Mouse (Mus musculus) midbrain, embryonic 15.5 days (tissue): ENCODE measurements at regions not wholly inside any gene's neighbourhood (a gene's known extent, or its start where the extent isn't known, plus 50 kb on each side); places are given as distances from the start of the nearest gene placed in this dataset. TPM values are rescaled to one million over a fixed set of nuclear protein-coding genes. Genes with fewer than 3 reads are reported as not detected.

ENCODE experiments used
- ATAC-seq: fragments of 200-750 bp; cut with Nextera tagmentation; replicated peaks from 2 replicates; pipeline ENCODE4 v1.8.0; 2017; ENCODE audit warnings: moderate TSS enrichment
- H3K27ac ChIP-seq: fragments of 300-500 bp; sonication (generic); 2 replicates; pipeline ENCODE4 v1.5.1; 2015; ENCODE audit warnings: mild to moderate bottlenecking, inconsistent platforms
- H3K27me3 ChIP-seq: fragments of 300-500 bp; sonication (generic); replicated peaks from 2 replicates; pipeline ENCODE4 v1.6.1; 2015; ENCODE audit warnings: inconsistent platforms
- H3K36me3 ChIP-seq: fragments of 300-500 bp; sonication (generic); replicated peaks from 2 replicates; pipeline ENCODE4 v1.6.1; 2015; ENCODE audit warnings: inconsistent platforms
- H3K4me1 ChIP-seq: fragments of 300-500 bp; sonication (generic); 2 replicates; pipeline ENCODE4 v1.6.1; 2015; ENCODE audit warnings: inconsistent platforms
- H3K4me2 ChIP-seq: fragments of 300-500 bp; sonication (generic); 2 replicates; pipeline ENCODE4 v1.6.1; 2015; ENCODE audit warnings: inconsistent platforms, mild to moderate bottlenecking, moderate library complexity
- H3K4me3 ChIP-seq: fragments of 300-500 bp; sonication (generic); 2 replicates; pipeline ENCODE4 v1.5.1; 2015; ENCODE audit warnings: mild to moderate bottlenecking, inconsistent platforms
- H3K9ac ChIP-seq: fragments of 300-500 bp; sonication (generic); 2 replicates; pipeline ENCODE4 v1.6.1; 2015; ENCODE audit warnings: mild to moderate bottlenecking, inconsistent platforms
- H3K9me3 ChIP-seq: fragments of 300-500 bp; sonication (generic); 2 replicates; pipeline ENCODE4 v1.6.1; 2016; ENCODE audit warnings: inconsistent platforms
- WGBS: fragments of 180-500 bp; shearing (Covaris S2); methylation state at CpG from one replicate; pipeline ENCODE4 v1.1.7; 2015; ENCODE audit warnings: mixed read lengths; 5-methylcytosine and 5-hydroxymethylcytosine counted together
- microRNA counts: library from miRNA; unstranded; fragments of <30 nt; microRNA quantifications from one replicate; lab custom pipeline; 2016
- microRNA-seq: library from miRNA; unstranded; fragments of <30 nt; microRNA quantifications from one replicate; pipeline ENCODE4, GENCODE M21; 2016

DNA sequence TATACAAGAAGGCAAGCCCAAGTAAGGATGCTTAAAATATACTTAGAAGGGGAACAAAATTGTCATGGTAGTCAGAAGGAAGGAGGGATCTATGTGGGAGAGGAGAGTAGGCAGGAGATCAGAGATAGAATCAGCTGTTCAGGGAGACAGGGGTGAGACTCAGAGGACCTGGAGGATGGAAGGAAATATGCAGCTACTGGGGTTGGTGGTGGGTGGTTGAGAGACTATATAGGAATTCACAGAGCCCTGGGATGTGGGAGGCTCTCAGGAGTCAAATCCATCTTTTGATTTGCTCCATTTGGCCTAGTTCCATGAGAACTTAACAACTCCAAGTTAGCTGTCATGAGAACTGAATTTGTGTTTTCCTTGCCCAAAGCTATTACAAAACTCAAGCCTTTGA lies 481.9 kb upstream of the Ndn start:
- H3K27ac ChIP-seq: no peak overlapping the region
- H3K4me3 ChIP-seq: no peak overlapping the region
- no peaks in the 10 kb centered on the region for H3K4me1 ChIP-seq
- no peaks in the 10 kb centered on the region for H3K27me3 ChIP-seq
- H3K4me2 ChIP-seq: no peak overlapping the region
- H3K36me3 ChIP-seq: no peaks in the 10 kb centered on the region
- no peak for ATAC-seq
- H3K9me3 ChIP-seq: peaks cover 2% of the 10 kb centered on the region; the same call in 1 of the 2 replicates
- no peak overlapping the region for H3K9ac ChIP-seq

DNA sequence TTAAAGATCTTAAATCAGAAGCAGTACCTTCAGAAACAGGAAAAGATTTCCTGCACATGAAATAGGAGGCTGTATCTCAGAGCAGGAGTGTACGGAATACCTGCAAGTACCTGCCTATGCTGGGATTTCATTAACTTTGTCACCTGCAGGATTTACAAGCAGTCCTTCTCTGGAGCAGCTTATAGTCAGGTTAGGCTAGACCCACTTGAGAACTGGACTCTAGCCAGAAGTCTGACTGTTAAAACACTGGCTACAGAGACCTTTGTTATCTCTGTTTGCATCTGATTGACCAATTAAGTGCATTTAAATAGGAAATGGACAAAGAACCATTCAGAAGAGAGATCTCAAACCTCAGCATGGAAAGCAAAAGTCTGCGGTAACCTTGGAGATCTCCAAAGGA lies 480.0 kb upstream of the Ndn start:
- Histone ChIP-seq H3K27me3 (no peaks in the 10 kb centered on the region), H3K4me3 (no peak overlapping the region), H3K4me1 (no peaks in the 10 kb centered on the region), H3K27ac (no peak overlapping the region), H3K36me3 (no peaks in the 10 kb centered on the region), H3K9ac (no peak overlapping the region), H3K4me2 (no peak overlapping the region), H3K9me3 (peaks cover 3% of the 10 kb centered on the region; the same call in 1 of the 2 replicates)
- ATAC-seq: no peak
- 78% methylated on average over 2 of the region's 2 CpGs for WGBS

DNA sequence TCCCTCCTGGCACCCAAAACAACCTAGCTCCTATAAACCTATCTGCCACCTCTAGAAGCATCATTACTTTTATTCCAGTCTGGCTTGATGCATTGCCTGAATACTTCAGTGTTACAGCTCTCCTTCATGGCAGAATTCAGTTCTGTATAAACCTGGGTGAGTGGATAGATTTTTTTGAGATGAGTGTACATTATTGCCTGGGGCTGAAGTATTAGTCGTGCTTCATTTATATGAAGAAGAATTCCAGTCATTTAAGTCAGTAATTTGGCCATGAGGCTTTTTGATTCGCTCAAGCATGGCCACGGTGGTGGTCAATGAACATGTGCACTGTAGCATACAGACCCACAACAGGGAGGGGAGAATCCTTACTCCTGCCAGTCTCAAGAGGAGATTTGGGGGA lies 470.1 kb upstream of the Ndn start:
- WGBS: 59% methylated on average over 3 of the region's 3 CpGs
- H3K27ac ChIP-seq: no peak overlapping the region
- no peak overlapping the region for H3K4me3 ChIP-seq
- H3K4me2 ChIP-seq: no peak overlapping the region
- H3K4me1 ChIP-seq: peaks cover 7% of the 10 kb centered on the region
- no peak overlapping the region for H3K9ac ChIP-seq
- no peaks in the 10 kb centered on the region for H3K27me3 ChIP-seq
- H3K9me3 ChIP-seq: no peaks in the 10 kb centered on the region
- ATAC-seq: no peak
- 0 out of 2 replicates have a peak, but pooled peaks cover 2% of the 10 kb centered on the region for H3K36me3 ChIP-seq

DNA sequence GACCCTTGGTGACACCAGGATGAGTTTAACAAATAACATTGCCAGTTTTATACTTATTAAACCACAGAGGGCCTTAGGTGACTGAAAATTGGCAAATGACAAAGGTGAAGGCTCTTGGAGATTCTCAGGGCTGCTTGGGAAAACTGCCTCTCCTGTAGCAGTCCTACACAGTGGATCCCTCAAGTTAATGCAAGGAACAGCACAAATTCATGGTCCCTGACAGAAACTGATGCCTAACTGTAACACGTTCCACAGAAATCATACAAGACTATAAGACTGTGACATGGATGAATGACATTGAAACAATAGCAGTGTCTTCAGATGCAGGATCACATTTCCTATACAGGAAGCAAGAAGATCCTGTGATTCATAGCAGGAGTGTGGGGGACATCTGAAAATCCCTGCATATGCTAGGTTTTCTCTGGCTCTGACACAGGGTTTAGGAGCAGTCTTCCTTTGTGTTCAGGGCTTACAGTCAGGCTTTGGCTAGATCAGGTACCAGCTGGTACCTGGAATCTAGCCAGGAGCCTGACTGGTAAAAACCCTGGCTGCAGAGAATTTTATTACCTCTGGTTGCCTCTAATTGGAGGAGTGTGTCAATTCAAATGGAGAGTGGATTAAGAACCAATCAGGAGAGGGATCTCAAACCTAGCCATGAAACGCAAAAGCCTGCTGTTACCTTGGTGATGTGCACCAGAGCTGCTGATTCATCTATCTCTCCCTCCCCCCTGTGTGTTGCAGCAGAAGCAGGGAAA lies 468.9 kb upstream of the Ndn start:
- ATAC-seq: peak; percentile 96
- H3K4me3 ChIP-seq: no peak overlapping the region
- 37% methylated on average over 2 of the region's 2 CpGs for WGBS

DNA sequence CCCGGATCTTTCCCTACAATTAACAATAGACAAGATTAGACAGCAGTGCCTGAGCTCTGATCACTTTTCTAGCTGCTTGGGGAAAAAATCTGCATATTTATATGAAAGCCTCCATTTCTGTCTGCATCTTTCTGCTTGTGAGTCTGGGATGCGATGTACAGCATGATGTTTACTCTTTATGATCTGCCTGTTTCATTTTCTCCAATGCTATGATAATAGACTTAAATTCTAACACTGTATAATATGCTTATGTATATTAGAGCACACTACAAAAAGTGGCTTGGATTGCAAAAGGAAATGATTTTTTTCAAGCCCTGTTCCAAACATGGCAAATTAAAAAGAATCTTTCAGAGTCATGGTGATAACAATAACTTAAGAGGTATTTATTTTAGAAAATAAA lies 468.3 kb upstream of the Ndn start:
- Histone ChIP-seq H3K4me2 (peak overlapping the region; percentile 34), H3K4me3 (no peak overlapping the region), H3K9ac (no peak overlapping the region), H3K36me3 (no peaks in the 10 kb centered on the region), H3K9me3 (no peaks in the 10 kb centered on the region), H3K27me3 (no peaks in the 10 kb centered on the region), H3K27ac (peak overlapping the region; percentile 81), H3K4me1 (peaks cover 7% of the 10 kb centered on the region)
- peak; percentile 66 for ATAC-seq
- 48% methylated on average over 2 of the region's 2 CpGs for WGBS

More for the DNA sequence above, 468.9 kb upstream of the Ndn start:
- Histone ChIP-seq H3K9me3 (no peaks in the 10 kb centered on the region), H3K27ac (peak overlapping the region; percentile 81), H3K4me2 (peak overlapping the region; percentile 34), H3K27me3 (no peaks in the 10 kb centered on the region), H3K36me3 (no peaks in the 10 kb centered on the region), H3K4me1 (peaks cover 7% of the 10 kb centered on the region), H3K9ac (no peak overlapping the region)

DNA sequence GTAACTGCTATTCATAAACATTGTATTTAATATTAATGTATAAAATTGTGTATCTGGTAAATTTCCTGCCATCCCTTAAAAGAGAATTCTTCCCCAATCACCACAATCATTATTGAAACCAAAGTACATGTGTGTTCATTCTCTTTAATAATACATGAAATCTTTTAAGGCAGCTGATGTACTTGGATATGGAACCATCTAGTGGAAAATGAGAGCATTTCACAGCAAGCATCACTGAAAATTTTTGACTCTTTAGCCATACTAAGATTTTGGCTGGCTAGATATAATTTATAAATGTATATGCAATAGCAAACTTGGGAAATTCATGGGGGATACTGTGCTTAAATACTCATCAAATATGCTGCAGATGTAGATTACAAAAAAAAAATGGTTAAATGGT lies 467.8 kb upstream of the Ndn start:
- Histone ChIP-seq H3K4me2 (no peak overlapping the region), H3K4me1 (peaks cover 7% of the 10 kb centered on the region), H3K9ac (no peak overlapping the region), H3K9me3 (no peaks in the 10 kb centered on the region), H3K27ac (no peak overlapping the region), H3K4me3 (no peak overlapping the region), H3K36me3 (no peaks in the 10 kb centered on the region), H3K27me3 (no peaks in the 10 kb centered on the region)
- ATAC-seq: no peak

MicroRNAs in the stretch of these regions (microRNA counts, 519-probe panel; counts per million panel counts)
- 2,419 counts per million, percentile 45 among the panel's probes with 10 or more counts for microRNA mmu-miR-344 (lab: Ali Mortazavi, UCI)

Small RNA genes lying in the stretch of these regions (microRNA-seq; reads per million reads assigned to microRNA genes)
- gene Gm22466 (not detected), gene Gm23490 (not detected), gene Gm23873 (6.6 reads per million, percentile 26 among the genes with 10 or more reads in this experiment), gene Gm23917 (not detected), gene Gm23962 (not detected), gene Gm25533 (not detected), gene Mir344 (not detected), gene Mir344b (6.3 reads per million, percentile 25 among the genes with 10 or more reads in this experiment), gene Mir344c (7.2 reads per million, percentile 28 among the genes with 10 or more reads in this experiment), gene Mir344d-1 (not detected), gene Mir344d-2 (not detected), gene Mir344d-3 (1.5 reads per million), gene Mir344e (2.9 reads per million, percentile 12 among the genes with 10 or more reads in this experiment), gene Mir344h-1 (not detected), gene Mir344h-2 (not detected)
